Mouse (Mus musculus): ENCODE measurements around the gene Pip4p1.

Gene Pip4p1

GRCm38 (mm10) chr14:50896747-50897373 lies 33.8 kb downstream of the Pip4p1 start:
- in situ Hi-C loops (cut with MboI, MseI) = no loop called here

DNA sequence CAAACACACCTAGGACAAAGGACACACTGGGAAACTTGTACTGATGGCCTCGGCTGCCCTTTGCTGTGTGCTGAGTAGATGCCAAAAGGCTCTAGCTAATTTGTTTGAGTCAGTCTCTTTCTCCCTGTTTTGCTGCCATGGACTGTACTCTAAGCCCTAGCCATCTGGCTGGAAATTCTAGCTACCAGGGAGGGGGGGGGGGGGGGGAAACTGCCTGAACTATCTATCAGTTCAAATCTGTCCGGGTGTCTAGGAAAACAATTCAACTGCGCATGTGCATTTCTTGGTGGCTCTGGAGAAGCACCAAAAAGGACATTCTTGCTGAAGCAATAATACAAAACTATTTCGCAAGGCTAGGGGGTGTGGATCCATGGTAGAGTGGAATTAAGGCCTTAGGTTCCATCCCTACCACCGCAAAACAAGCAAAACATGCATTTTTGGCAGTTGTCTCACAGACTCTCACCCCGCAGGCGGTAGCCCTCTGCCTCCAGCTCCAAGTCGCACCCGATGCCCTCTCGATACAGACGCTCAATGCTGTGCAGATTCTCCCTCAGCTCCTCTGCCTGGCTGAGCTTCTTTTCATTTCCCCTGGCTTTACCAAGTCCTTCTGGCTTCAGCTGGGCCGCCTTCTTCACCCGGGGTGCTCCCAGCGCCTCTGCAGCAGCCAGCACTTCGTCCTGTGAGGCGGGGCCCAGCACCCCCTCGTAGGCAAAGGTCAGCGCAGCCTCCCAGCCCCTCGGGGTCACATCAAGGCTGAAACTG lies 34.5 kb downstream of the Pip4p1 start:
- in situ Hi-C loops (cut with MboI, MseI) = no loop called here

- in situ Hi-C loops (cut with MboI, MseI) = no loop called here
These were observed 35.2 kb downstream of the Pip4p1 start for GRCm38 (mm10) chr14:50895407-50895806.

GRCm38 (mm10) chr14:50892541-50893459 lies 37.9 kb downstream of the Pip4p1 start:
- in situ Hi-C loops (cut with MboI, MseI) = no loop called here

DNA sequence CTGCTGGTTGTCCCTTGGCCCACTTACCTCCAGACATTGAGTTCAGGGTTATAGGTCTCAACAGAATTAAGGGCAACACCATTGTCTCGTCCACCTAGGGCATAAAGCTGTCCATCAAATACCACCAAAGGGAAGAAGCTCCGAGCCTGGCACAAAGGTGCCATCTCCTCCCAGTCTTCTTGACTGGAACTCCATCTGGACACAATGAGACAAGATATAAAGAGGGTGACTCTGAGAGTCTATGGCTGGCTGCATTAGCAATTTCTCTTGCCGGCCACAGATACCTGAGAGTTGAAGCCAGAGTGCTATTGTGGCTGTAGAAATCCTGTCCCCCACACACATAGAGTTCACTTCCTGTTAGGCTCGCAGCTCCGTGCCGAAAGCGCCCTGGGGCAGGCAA lies 38.6 kb downstream of the Pip4p1 start:
- in situ Hi-C loops (cut with MboI, MseI) = no loop called here

- in situ Hi-C loops (cut with MboI, MseI) = no loop called here
These were observed 39.0 kb downstream of the Pip4p1 start for GRCm38 (mm10) chr14:50891621-50892020.

- in situ Hi-C loops (cut with MboI, MseI) = no loop called here
These were observed 54.3 kb downstream of the Pip4p1 start for GRCm38 (mm10) chr14:50876236-50876950.
